Mouse (Mus musculus) forebrain, embryonic 10.5 days (tissue): ENCODE data around the gene Olfr33. TPM values are rescaled to one million over a fixed set of nuclear protein-coding genes. Genes with fewer than 3 reads are reported as not detected.

Source experiments
- DNase-seq: peaks from one replicate; pipeline ENCODE4 v3.0.0-alpha.2; 2017; ENCODE audit warnings: low spot score; ENCODE audit errors: extremely low spot score
- H3K27ac ChIP-seq: fragments of 300-500 bp; sonication (generic); 2 replicates; pipeline ENCODE4 v1.5.1; 2016; ENCODE audit warnings: mild to moderate bottlenecking
- H3K27me3 ChIP-seq: fragments of 300-500 bp; sonication (generic); 2 replicates; pipeline ENCODE4 v1.6.1; 2016; ENCODE audit warnings: mild to moderate bottlenecking; ENCODE audit not compliant: poor library complexity, severe bottlenecking
- H3K36me3 ChIP-seq: fragments of 300-500 bp; sonication (generic); replicated peaks from 2 replicates; pipeline ENCODE4 v1.6.1; 2016; ENCODE audit warnings: mild to moderate bottlenecking, moderate library complexity
- H3K4me1 ChIP-seq: fragments of 300-500 bp; sonication (generic); 2 replicates; pipeline ENCODE4 v1.6.1; 2016
- H3K4me3 ChIP-seq: fragments of 300-500 bp; sonication (generic); 2 replicates; pipeline ENCODE4 v1.5.1; 2016; ENCODE audit warnings: mild to moderate bottlenecking, moderate library complexity
- H3K9me3 ChIP-seq: fragments of 300-500 bp; sonication (generic); 2 replicates; pipeline ENCODE4 v1.6.1; 2016; ENCODE audit warnings: mild to moderate bottlenecking, moderate library complexity
- WGBS: fragments of 180-500 bp; shearing (Covaris S2); methylation state at CpG from one replicate; pipeline ENCODE4 v1.1.7; 2016; 5-methylcytosine and 5-hydroxymethylcytosine counted together
- polyA plus RNA-seq: library from polyadenylated mRNA; unstranded; fragments of >200 nt; fragmentation: Nextera tagmentation; extraction: Ambion mirVana; gene quantifications from 2 replicates; pipeline ENCODE4 v1.2.1, GENCODE M21; 2016

Gene Olfr33
- polyA plus RNA-seq, 1 experiment from 2014 or later = not detected

DNA sequence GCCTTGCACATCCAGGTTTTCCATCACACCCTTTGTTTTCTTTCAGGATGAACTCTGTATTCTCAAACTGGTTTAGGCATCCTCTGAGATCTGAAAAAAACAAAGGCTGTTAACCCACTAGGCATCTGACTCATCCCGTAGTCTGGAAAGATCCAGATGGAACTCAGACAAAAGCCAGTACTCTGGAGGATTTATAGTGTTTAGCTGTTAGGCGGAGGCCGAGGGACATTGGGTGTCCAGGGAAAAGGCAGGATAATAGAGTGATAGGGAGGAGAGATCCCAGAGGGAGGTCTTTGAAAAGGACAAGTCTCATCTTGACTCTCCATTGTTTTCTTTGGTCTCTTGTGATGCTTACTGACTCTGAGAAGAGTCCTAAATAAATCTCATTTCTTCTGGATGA is 54.3 kb downstream of the Olfr33 start, which contains the start of gene Olfr556:
Olfr556 (plus strand) TSS at position 301 of the 400 bp plus-strand sequence.
- WGBS = 59% methylated on average over 3 of the region's 3 CpGs
- no peak within 1 kb of the TSS for H3K27ac ChIP-seq
- H3K27me3 ChIP-seq = no peaks in the 10 kb centered on the region
- no peaks in the 10 kb centered on the region for H3K4me1 ChIP-seq
- no peaks in the 10 kb centered on the region for H3K36me3 ChIP-seq
- no peaks in the 10 kb centered on the region for H3K9me3 ChIP-seq
- no peak within 1 kb of the TSS for H3K4me3 ChIP-seq
- DNase-seq = no peak

Other genes with a start within 250 kb of the Olfr33 start
- gene Olfr543, start 237.4 kb downstream of the Olfr33 start, polyA plus RNA-seq = 0.19 and 0.55 TPM in 2 replicates
- gene Olfr544, start 230.8 kb downstream of the Olfr33 start, polyA plus RNA-seq = 0.06 and 0.14 TPM in 2 replicates
- gene Olfr545, start 219.5 kb downstream of the Olfr33 start, polyA plus RNA-seq = 0.05 and 0.17 TPM in 2 replicates
- gene Olfr547, start 184.3 kb downstream of the Olfr33 start, polyA plus RNA-seq = not detected in 2 replicates
- not detected in 2 replicates for gene Olfr548-ps1, start 178.2 kb downstream of the Olfr33 start, polyA plus RNA-seq
- gene Olfr549, start 169.2 kb downstream of the Olfr33 start, polyA plus RNA-seq = not detected in 2 replicates
- gene Trim21, start 153.6 kb downstream of the Olfr33 start, polyA plus RNA-seq = 0.25 and 0.33 TPM in 2 replicates
- not detected in 2 replicates for gene Olfr550, start 147.6 kb downstream of the Olfr33 start, polyA plus RNA-seq
- gene Olfr551, start 127.2 kb downstream of the Olfr33 start, polyA plus RNA-seq = not detected in 2 replicates
- not detected in 2 replicates for gene Olfr552, start 121.3 kb downstream of the Olfr33 start, polyA plus RNA-seq
- not detected in 2 replicates for gene Olfr553, start 100.9 kb downstream of the Olfr33 start, polyA plus RNA-seq
- not detected in 2 replicates for gene Olfr554, start 80.6 kb downstream of the Olfr33 start, polyA plus RNA-seq
- gene Olfr555, start 60.2 kb downstream of the Olfr33 start, polyA plus RNA-seq = not detected in 2 replicates
- not detected in 2 replicates for gene Olfr556, start 54.2 kb downstream of the Olfr33 start, polyA plus RNA-seq
- 9.3 and 10.9 TPM in 2 replicates for gene Trim68, start 31.7 kb downstream of the Olfr33 start, polyA plus RNA-seq
- not detected in 2 replicates for gene Olfr557, start 23.2 kb downstream of the Olfr33 start, polyA plus RNA-seq
- not detected in 2 replicates for gene Olfr558, start 16.9 kb downstream of the Olfr33 start, polyA plus RNA-seq
- gene Olfr559, start 8.4 kb upstream of the Olfr33 start, polyA plus RNA-seq = not detected in 2 replicates
- not detected in 2 replicates for gene Olfr560, start 40.3 kb upstream of the Olfr33 start, polyA plus RNA-seq
- not detected in 2 replicates for gene Olfr78, start 40.4 kb upstream of the Olfr33 start, polyA plus RNA-seq
- not detected in 2 replicates for gene Olfr561, start 52.2 kb upstream of the Olfr33 start, polyA plus RNA-seq
- not detected in 2 replicates for gene Olfr564, start 84.4 kb upstream of the Olfr33 start, polyA plus RNA-seq
- not detected in 2 replicates for gene Olfr566, start 139.7 kb upstream of the Olfr33 start, polyA plus RNA-seq
- not detected in 2 replicates for gene Olfr568, start 158.1 kb upstream of the Olfr33 start, polyA plus RNA-seq
- gene Olfr569, start 171.8 kb upstream of the Olfr33 start, polyA plus RNA-seq = not detected in 2 replicates
- not detected in 2 replicates for gene Olfr570, start 175.5 kb upstream of the Olfr33 start, polyA plus RNA-seq
- not detected in 2 replicates for gene Olfr571, start 198.5 kb upstream of the Olfr33 start, polyA plus RNA-seq
- gene Olfr572, start 205.3 kb upstream of the Olfr33 start, polyA plus RNA-seq = not detected in 2 replicates
- not detected in 2 replicates for gene Olfr573-ps1, start 223.5 kb upstream of the Olfr33 start, polyA plus RNA-seq
- not detected in 2 replicates for gene Olfr574, start 229.4 kb upstream of the Olfr33 start, polyA plus RNA-seq
- gene Olfr575, start 239.7 kb upstream of the Olfr33 start, polyA plus RNA-seq = not detected in 2 replicates
- not detected in 2 replicates for gene Olfr576, start 243.6 kb upstream of the Olfr33 start, polyA plus RNA-seq